Mouse (Mus musculus): ENCODE results near the gene Midn. TPM values are rescaled to one million over a fixed set of nuclear protein-coding genes. Genes with fewer than 3 reads are reported as not detected.

Gene Midn
- polyA plus RNA-seq, 1 experiment = 67.4 TPM

- Histone ChIP-seq H3K9me3 (replicated peaks; ENCODE audit: control insufficient read depth, insufficient read depth, low read length, poor library complexity, severe bottlenecking) (no peaks in the 10 kb centered on the region), H3K9ac (ENCODE audit: low read depth, poor library complexity, severe bottlenecking) (no peak overlapping the region), H3K27me3 (ENCODE audit: control insufficient read depth, insufficient read depth, low read length, poor library complexity, severe bottlenecking) (no peaks in the 10 kb centered on the region), H3K27ac (ENCODE audit: insufficient read depth, low read length) (no peak overlapping the region), H3K4me3 (ENCODE audit: low read depth, low read length) (no peak overlapping the region), H3K4me1 (ENCODE audit: control insufficient read depth, insufficient read depth, low read length) (peaks cover 7% of the 10 kb centered on the region), H3K36me3 (ENCODE audit: control insufficient read depth, insufficient read depth, low read length, poor library complexity, severe bottlenecking) (no peaks in the 10 kb centered on the region)
- TF ChIP-seq POLR2A (IDR thresholded peaks at IDR 0.05; ENCODE audit: insufficient read depth, low read length) (no peak), EP300 (IDR thresholded peaks at IDR 0.05; ENCODE audit: insufficient read depth, low read depth, low read length) (no peak), CTCF (IDR thresholded peaks at IDR 0.05; ENCODE audit: low read depth, low read length) (no peak)
Measured at GRCm38 (mm10) chr10:80104181-80104580, 43.9 kb upstream of the Midn start.

GRCm38 (mm10) chr10:80105460-80105859 lies 42.6 kb upstream of the Midn start, which contains the start of gene Sbno2:
TSS of gene Sbno2 (minus strand) at chr10:80105571.
- H3K27me3 ChIP-seq (ENCODE audit: control insufficient read depth, insufficient read depth, low read length, poor library complexity, severe bottlenecking) = no peaks in the 10 kb centered on the region
- peaks cover 7% of the 10 kb centered on the region for H3K4me1 ChIP-seq (ENCODE audit: control insufficient read depth, insufficient read depth, low read length)
- no peaks in the 10 kb centered on the region for H3K36me3 ChIP-seq (ENCODE audit: control insufficient read depth, insufficient read depth, low read length, poor library complexity, severe bottlenecking)
- no peak for TF ChIP-seq EP300 (IDR thresholded peaks at IDR 0.05; ENCODE audit: insufficient read depth, low read depth, low read length)
- peak within 1 kb of the TSS; percentile 1 for H3K4me3 ChIP-seq (ENCODE audit: low read depth, low read length)
- peak within 1 kb of the TSS; percentile 35; the same call in 1 of the 2 replicates for H3K9ac ChIP-seq (ENCODE audit: low read depth, poor library complexity, severe bottlenecking)
- peak within 1 kb of the TSS; percentile 12; the same call in 1 of the 2 replicates for H3K27ac ChIP-seq (ENCODE audit: insufficient read depth, low read length)
- no peaks in the 10 kb centered on the region for H3K9me3 ChIP-seq (replicated peaks; ENCODE audit: control insufficient read depth, insufficient read depth, low read length, poor library complexity, severe bottlenecking)

GRCm38 (mm10) chr10:80105926-80106325 lies 42.1 kb upstream of the Midn start:
- Histone ChIP-seq H3K27me3 (ENCODE audit: control insufficient read depth, insufficient read depth, low read length, poor library complexity, severe bottlenecking) (no peaks in the 10 kb centered on the region), H3K4me3 (ENCODE audit: low read depth, low read length) (peak overlapping the region; percentile 1; the same call in 1 of the 2 replicates), H3K36me3 (ENCODE audit: control insufficient read depth, insufficient read depth, low read length, poor library complexity, severe bottlenecking) (no peaks in the 10 kb centered on the region), H3K9ac (ENCODE audit: low read depth, poor library complexity, severe bottlenecking) (peak overlapping the region; percentile 35; the same call in 1 of the 2 replicates), H3K27ac (ENCODE audit: insufficient read depth, low read length) (peak overlapping the region; percentile 12; the same call in 1 of the 2 replicates), H3K9me3 (replicated peaks; ENCODE audit: control insufficient read depth, insufficient read depth, low read length, poor library complexity, severe bottlenecking) (no peaks in the 10 kb centered on the region), H3K4me1 (ENCODE audit: control insufficient read depth, insufficient read depth, low read length) (peaks cover 7% of the 10 kb centered on the region)
- TF ChIP-seq EP300 (IDR thresholded peaks at IDR 0.05; ENCODE audit: insufficient read depth, low read depth, low read length) = no peak
- no peak for TF ChIP-seq POLR2A (IDR thresholded peaks at IDR 0.05; ENCODE audit: insufficient read depth, low read length)
- TF ChIP-seq CTCF (IDR thresholded peaks at IDR 0.05; ENCODE audit: low read depth, low read length) = no peak

GRCm38 (mm10) chr10:80107678-80108077 lies 40.4 kb upstream of the Midn start:
- TF ChIP-seq POLR2A (IDR thresholded peaks at IDR 0.05; ENCODE audit: insufficient read depth, low read length) = no peak
- no peak for TF ChIP-seq CTCF (IDR thresholded peaks at IDR 0.05; ENCODE audit: low read depth, low read length)
- no peak for TF ChIP-seq EP300 (IDR thresholded peaks at IDR 0.05; ENCODE audit: insufficient read depth, low read depth, low read length)
- Histone ChIP-seq H3K27me3 (ENCODE audit: control insufficient read depth, insufficient read depth, low read length, poor library complexity, severe bottlenecking) (no peaks in the 10 kb centered on the region), H3K9me3 (replicated peaks; ENCODE audit: control insufficient read depth, insufficient read depth, low read length, poor library complexity, severe bottlenecking) (no peaks in the 10 kb centered on the region), H3K36me3 (ENCODE audit: control insufficient read depth, insufficient read depth, low read length, poor library complexity, severe bottlenecking) (no peaks in the 10 kb centered on the region), H3K4me3 (ENCODE audit: low read depth, low read length) (no peak overlapping the region), H3K4me1 (ENCODE audit: control insufficient read depth, insufficient read depth, low read length) (peaks cover 6% of the 10 kb centered on the region), H3K27ac (ENCODE audit: insufficient read depth, low read length) (no peak overlapping the region), H3K9ac (ENCODE audit: low read depth, poor library complexity, severe bottlenecking) (no peak overlapping the region)

GRCm38 (mm10) chr10:80114341-80115284 lies 33.5 kb upstream of the Midn start:
- H3K9me3 ChIP-seq (replicated peaks; ENCODE audit: control insufficient read depth, insufficient read depth, low read length, poor library complexity, severe bottlenecking) = no peaks in the 10 kb centered on the region
- no peak for TF ChIP-seq EP300 (IDR thresholded peaks at IDR 0.05; ENCODE audit: insufficient read depth, low read depth, low read length)
- peak; percentile 94 for TF ChIP-seq CTCF (IDR thresholded peaks at IDR 0.05; ENCODE audit: low read depth, low read length)
- H3K9ac ChIP-seq (ENCODE audit: low read depth, poor library complexity, severe bottlenecking) = peak overlapping the region; percentile 58
- peak overlapping the region; percentile 75 for H3K4me3 ChIP-seq (ENCODE audit: low read depth, low read length)
- H3K4me1 ChIP-seq (ENCODE audit: control insufficient read depth, insufficient read depth, low read length) = peaks cover 6% of the 10 kb centered on the region
- peak overlapping the region; percentile 12 for H3K27ac ChIP-seq (ENCODE audit: insufficient read depth, low read length)
- no peaks in the 10 kb centered on the region for H3K27me3 ChIP-seq (ENCODE audit: control insufficient read depth, insufficient read depth, low read length, poor library complexity, severe bottlenecking)
- H3K36me3 ChIP-seq (ENCODE audit: control insufficient read depth, insufficient read depth, low read length, poor library complexity, severe bottlenecking) = peaks cover 7% of the 10 kb centered on the region; the same call in 1 of the 2 replicates
